Mouse (Mus musculus) 3134 (cell line): Measurements from ENCODE around the gene Tmco4.

Experiments used
- DNase-seq: peaks from one replicate; pipeline ENCODE4 v3.0.0-alpha.2; 2011; ENCODE audit warnings: low spot score; ENCODE audit not compliant: insufficient read length; ENCODE audit errors: extremely low read depth

Gene Tmco4

DNA sequence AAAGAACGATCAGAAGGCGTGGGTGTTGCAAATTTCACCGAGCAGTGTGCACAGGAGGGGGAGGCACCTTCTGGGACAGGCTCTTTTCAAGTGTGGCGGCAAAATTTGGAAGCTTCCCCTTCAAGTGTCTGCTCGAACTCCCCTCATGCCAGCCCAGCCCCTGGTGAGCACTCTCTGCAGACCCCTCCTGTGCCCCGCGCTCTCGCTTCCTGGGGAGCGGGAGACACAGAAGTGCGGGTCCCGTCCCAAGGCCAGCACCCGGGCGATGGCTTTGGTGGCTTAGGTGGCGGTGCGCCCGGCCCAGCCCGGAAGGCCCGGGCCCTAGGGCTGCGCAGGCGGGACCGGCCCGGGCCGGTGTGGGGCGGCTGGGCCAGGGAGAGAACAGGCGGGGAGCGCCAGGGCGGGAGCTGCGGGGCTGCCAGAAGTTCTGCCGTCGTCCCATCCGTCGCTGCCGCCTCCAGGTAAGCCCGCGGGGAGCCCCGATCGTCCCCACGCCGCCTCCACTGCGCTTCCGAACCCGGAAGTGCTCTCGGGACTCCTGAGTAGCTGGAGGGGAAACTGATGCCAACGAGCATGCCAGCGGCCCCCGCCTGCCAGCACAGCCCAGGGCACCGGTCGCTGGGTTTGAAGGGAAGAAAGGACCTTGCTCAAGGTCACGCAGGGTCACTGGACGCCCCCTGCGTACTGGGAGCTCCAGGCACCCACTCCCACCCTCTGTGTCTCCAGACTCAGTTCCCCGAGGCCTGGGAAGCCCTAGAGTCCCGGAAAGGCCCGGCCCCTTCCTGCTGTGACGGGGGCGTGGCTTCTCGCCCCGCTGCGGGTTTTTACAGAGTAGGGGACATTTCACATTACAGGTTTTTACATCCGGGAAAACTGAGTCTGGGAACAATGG is at the start of gene Tmco4:
Gene Tmco4 (plus strand): TSS at position 62 of the 892 bp plus-strand sequence.
- peak; percentile 90 for DNase-seq

DNA sequence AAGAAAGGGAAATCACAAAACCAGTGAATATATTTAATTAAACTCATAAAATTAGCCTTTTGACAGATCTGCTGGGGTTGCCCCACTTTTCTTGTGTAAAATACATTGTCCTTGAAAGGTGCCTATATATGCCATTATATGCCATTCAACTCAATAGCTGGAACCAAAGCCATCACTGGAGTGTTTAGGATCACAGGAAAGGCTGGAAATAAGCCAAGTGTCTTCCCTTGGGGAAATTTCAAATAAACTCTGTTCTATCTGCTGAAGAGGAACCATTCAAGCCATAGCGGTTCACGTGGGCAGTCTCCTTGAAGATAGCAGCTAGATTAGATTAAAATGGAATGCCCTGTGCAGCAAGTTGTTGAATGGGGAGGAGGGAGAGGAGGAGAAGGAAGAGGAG is 47.1 kb upstream of the Tmco4 start:
- no peak for DNase-seq

DNA sequence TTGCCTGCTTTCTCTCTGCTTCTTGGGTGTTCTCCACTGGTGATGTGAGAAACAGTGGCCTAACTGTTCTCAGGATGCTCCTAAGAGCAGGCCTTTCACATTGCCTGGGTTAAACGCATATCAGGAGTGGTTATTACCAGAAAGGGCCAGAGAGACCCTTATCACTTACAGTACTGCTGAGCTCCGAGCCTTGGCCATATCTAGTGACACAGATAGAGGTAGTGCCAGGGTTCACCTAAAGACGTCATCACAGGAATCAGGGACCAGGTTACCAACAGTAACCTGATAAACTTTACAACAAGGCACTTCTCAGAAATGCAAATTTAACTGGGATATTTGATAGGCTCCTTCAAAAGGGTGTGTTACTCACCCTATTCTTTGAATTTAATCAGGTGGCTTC is 38.8 kb upstream of the Tmco4 start:
- no peak for DNase-seq

DNA sequence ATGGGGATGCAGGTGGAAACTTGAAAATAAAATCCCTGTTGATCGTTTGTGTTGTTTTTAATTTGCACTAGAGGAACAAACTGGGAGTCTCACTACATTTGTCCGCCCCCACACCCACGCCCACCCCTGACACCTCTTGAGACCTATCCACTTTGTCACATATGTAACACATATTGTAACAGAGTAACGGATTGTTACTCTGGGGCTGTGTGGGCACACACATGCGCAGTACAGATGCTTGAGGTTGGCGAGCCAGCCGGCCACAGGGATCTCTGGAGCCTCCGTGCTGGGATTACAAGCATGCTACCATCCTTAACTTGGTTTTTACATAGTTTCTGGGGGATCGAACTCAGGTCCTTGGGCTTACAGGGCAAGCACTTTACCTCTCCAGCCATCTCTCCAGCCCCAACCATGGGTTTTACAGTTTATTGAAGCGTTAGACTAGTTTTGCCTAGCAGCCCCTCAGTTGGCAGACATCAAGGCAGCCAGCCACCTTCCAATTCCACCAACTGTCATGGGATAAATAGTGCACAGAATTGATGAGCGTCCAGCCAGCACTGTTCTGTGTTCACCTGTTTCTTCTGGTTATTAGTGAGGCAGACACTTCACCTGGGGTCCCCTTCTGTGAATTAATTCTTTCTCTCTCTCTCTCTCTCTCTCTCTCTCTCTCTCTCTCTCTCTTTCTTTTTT is 38.1 kb upstream of the Tmco4 start:
- DNase-seq, result no peak

DNA sequence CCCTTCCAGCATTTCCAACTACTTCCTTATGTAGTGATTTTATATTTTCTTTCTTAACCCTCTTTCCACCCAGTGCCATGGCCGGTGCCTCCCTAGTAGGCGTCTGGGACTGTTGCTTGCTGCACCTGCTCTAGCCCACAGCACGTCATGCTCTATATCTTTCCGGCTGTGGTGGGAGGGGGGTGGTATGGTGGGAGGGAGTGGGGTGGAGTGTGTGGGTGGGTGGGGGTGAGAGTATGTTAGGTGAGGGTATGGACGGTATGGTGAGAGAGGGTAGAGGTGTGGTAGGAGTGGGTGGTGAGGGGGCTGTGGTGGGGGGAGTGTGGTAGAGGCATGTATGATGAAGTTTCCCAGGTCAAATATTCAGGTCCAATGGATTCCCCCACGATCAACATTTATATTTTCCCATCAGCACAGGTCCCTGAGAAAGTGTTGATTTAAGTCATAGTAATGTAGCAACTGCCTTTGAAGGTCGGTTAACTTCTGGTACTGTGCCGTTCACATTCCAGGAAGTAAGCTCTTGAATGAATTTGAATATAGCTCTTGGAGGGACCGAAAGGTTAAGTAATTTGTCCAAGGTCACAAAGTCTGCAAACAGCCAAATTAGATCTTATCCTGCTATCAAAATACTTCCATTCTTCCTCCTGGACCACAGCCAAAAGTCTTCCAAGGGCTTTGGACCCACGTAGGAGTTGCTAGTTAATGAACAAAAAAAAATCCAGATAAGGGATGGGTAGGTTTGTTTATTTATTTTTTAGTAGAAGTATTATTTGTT is 34.0 kb upstream of the Tmco4 start:
- DNase-seq, result no peak

DNA sequence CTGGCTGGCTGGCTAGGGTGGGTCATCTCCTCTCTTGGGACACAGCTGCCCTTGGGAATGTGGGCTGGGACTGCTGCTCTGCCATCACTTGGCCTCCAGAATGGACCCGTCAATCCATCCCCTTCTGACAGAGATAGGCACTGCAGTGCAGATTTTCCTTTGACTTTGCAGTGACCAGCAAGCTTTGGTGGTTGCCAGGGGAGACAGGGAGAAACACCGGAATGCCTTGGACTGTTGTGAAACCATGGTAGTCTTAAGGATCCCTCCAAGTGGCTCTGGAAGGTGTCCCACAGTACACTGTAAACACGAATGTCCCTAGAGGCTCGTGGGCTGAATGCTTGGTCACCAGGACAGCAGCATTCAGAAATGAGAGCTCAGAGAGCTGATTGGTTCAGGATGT is 33.2 kb upstream of the Tmco4 start:
- DNase-seq, result peak; percentile 31

DNA sequence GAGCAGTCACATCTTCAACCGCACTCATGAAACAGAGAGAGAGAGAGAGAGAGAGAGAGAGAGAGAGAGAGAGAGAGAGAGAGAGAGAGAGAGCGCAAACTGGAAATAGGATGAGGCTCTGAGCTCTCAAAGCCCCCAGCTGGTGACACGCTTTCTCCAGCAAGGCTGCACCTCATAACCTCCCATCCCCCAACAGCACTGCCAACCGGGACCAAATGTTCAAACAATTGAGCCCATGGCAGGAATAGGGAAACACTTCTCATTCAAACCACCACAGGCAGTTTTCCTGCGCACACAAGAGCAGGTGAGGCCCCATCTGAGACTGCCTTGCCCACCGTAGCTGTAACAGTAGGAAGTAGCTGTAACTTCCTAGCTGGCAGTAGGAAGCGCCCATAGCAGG is 31.3 kb upstream of the Tmco4 start:
- DNase-seq, result no peak

DNA sequence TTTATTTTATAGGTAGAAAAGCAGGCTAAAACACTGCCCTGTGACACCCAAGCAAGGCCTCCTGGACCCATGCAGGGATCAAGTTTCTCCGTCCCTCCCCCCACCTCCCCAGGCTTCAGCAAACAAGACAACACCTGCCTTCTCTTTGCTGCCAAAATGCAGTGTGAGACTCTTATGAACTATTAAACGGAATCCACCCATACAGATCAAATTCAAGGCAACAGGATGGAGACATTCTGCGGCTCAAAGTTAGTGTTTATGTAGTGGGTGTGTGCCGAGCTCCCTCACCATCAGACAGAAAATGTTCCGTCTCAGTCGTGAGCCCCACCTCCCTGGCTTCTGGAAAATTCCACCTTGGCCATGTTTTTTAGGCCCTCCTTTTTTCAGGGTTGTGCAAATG is 30.7 kb upstream of the Tmco4 start:
- no peak for DNase-seq

DNA sequence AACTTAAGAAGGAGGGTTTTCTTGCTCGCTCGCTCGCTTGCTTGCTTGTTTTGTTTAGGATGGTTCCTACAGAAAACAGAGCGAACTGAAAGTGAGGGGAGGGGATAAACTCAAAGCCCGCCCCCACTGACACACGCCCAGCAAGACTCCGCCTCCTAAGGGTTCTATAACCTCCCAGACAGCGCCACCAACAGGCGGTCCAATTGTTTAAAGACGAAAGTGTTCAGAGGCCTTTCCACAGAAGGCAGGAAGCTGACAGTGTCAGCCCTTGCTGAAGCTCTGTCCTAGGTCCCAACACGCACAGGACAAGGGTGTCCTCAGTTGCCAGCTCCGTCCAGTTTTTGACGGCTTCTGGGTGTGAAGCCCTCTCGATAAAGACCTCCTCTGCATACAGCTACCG is 29.0 kb upstream of the Tmco4 start:
- DNase-seq, result peak; percentile 68

DNA sequence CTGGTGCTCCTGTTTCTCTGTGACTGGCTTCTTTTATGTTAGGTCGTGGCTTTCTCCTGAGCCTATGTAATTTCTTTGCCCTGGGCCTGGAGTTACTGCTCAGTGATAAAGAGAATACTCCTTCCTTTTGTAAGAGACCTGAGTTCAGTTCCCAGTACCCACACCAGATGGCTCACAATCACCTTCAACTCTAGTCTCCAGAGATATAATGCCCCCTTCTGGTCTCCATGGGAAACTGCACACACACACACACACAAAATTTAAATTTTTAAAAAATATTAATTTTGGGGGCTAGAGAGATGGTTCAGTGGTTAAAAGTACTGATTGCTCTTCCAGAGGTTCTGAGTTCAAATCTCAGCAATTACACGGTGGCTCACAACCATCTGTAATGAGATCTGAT is 24.4 kb upstream of the Tmco4 start:
- DNase-seq, result no peak

DNA sequence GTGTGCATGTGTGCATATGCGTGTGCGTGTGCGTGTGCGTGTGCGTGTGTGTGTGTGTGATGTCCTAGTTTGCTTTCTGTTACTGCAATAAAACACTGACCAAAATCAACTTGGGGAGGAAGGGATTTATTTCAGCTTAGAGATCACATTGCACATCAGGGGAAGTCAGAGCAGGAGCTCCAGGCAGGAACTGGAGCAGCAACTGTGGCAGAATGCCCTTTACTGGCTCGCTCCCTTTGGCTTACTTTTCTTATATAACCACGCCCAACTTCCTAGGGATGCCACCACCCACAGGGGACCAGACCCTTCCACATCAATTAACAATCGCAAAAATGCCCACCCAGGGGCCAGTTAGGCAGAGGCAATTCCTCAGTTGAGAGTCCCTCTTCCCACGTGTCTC is 14.1 kb upstream of the Tmco4 start:
- DNase-seq, result no peak

DNA sequence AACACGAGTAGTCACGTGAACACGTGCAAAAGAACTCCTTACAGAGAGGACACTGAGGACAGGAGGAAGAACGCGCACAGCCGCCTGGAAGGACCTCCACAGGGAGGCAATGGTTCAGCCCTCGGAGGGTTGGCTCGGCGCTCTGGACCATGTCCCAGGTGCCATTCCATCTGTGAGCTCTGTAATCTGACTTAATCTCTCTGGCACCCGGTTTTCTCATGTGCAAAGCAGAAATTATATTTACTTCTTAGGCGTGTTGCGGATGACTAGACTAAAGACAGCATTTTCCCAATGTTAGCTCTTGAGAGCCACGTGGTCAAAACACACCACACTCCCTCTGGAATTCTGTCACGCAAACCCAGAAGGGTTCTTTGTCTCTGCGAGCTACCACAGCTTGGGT is 13.6 kb upstream of the Tmco4 start:
- no peak for DNase-seq

DNA sequence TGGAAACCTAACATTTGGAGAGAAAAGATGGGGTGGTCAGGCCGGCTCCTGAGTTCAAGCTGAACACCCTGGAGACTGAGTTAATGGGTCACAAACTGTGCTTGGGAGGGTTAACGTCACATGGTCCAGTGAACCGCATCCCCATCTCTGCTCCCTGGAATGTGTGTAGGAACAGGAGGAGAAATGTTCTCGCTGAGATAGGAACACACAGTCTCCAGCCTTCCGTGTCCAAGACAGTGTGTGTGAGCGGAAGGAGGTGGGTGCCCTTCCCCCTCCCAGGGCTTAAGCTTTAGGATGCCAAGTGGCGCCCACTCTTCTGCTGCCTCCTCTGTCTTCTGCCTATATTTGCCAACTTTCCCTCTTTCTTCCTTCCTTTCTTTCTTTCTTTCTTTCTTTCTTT is 12.8 kb upstream of the Tmco4 start:
- no peak for DNase-seq

DNA sequence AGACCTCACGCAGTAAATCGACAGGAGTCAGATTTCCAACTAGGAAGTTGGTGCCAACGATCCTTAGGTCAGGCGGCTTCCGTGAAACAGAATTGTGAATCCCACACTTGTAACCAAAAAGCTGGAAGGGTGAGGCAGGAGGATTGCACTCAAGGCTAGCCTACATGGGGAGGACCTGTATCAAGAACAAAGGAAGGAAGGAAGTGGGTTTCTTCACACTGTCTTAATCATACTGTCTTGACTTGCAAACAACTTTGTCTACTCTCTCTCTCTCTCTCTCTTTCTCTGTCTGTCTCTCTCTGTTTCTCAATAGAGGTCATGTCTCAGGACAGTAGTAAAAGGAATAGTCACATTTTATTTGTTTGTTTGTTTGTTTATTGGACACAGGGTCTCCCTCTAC is 10.0 kb upstream of the Tmco4 start:
- DNase-seq, result no peak

DNA sequence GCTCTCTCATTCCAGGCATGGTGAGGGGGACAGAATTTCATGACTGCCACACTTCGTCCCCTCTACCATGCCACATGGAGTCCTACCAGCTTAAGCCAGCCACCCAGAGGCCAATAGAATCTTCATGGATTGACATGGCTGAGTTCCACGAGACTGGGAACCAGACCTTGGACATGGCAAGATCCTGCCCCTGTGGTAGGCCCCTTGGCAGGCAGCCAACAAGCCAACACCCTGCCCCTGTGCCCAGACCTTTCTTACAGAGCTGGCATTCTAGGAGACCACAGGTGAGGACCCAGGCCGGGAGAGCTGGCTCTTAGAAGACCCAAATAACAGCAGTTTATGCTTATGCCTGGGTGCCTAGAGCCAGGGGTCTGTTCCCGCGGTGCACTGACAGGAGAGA is 6.8 kb upstream of the Tmco4 start:
- no peak for DNase-seq

DNA sequence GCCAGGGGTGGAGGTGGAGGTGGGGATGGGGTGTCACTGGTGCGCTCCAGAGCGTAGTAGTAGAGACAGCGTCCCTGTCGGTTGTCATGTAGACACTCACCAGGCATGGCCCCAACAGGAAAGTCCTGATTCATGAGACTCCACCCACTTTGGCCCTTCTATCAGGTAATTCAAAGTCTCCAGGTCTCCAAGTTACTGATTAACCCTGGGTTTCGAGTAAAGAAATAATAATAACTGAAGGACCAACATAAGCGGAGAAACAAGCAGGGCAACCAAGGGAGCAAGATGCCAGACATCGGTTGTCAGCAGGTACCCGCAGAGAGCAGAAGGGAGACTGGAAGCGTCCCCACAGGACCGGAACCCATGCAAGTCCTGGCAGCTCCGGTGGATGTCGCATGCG is 5.8 kb upstream of the Tmco4 start, which contains the start of gene Rnf186:
Gene Rnf186 (plus strand): TSS at position 247 of the 400 bp plus-strand sequence.
- no peak for DNase-seq

DNA sequence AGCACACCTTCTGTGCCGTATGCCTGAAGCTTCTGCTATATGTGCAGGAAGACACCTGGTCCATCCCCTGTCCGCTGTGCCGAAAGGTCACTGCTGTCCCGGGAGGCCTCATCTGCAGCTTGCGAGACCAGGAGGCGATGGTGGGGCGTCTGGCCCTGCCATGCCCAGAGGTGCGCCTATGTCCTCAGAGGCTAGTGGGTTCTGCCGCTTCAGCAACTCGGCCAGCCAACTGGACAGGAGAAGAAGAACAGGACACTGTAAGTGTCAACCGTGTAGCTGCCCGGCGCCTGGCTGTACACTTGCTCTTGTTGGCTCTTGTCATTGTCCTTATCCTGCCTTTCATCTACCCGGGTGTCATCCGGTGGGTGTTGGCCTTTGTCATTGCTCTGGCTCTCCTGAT is 5.2 kb upstream of the Tmco4 start:
- no peak for DNase-seq

DNA sequence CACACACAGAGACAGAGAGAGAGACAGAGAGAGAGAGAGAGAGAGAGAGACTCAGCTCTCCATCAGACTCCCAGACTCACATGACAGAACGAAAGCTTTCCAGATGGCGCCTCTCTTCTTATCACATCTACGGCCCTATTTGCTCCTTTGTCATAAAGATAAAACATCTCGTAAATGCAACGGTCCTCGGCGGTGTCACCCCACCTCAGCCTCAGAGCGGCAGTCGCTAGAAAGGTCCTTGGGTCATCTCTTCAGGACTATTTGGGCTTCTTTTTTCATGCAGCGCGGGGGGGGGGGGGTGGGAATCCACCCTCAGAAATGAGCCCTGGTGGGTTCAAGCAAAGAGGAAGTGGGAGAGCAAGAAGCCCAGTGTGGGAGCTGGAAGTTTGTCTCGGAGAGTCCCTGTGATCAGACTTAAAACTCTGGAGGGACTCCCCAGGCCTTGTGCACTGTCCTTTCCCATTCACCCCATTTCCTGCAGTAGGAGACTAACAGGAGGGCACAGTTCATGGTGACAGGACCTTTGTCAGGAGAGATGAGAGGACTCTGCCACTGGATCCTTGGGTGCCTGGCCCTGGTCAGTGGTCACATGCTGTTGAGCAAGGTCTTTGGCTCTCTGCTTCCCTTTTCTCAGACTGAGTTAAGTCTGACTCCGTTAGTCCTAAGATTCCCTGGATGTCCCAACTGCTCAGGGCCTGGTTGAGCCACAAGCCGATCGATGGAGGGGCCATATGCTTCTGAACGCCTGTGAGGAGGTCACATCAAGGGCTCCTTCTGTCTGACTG is 3.7 kb upstream of the Tmco4 start:
- DNase-seq, result no peak

DNA sequence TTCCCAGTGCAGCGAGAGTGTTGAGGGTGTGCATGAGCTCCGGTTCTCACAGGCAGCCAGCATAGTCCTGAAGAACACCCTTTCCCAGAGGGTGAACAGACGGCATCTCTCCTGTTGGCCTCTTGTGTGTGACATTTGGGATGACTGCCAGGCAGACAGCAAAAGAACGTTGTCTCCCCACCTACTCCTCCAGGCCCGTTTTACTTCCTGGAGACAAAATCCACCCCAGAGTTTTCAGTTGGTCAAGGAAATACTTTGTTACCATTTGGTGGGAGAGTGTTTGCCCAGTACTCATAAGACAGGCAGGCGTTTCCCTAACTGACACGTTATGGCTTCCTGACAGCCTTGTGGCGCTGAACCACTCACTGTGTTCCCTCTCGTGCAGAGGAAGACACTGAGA is 3.0 kb upstream of the Tmco4 start:
- no peak for DNase-seq

DNA sequence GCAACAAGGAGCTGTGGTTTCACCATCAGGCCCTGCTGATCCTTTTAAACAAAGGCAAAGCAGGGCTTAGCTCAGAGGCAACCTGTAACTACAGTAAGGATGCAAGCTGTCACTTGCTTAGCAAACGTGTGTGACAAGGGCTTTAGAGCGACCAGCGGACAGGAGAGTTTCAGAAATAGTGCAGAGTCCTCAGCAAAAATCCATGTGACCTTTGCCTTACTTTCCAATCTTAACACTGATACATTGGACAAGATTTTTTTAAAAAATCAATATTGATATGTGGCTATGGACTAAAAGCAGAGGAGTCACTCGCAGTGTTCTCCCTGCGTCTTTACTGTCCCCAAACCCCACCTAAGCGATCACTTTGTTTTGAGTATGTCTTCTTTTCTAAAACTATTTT is 1.3 kb upstream of the Tmco4 start:
- DNase-seq, result no peak
